Mouse (Mus musculus) stomach, postnatal 0 days (tissue): Measurements from ENCODE around the gene Gpr108.

Experiments used
- CTCF ChIP-seq: IDR thresholded peaks from 2 replicates; pipeline ENCODE4 v1.5.1; 2016; ENCODE audit warnings: antibody characterized with exemption, low read depth, mild to moderate bottlenecking, moderate library complexity
- EP300 ChIP-seq: optimal IDR thresholded peaks from 2 replicates; pipeline ENCODE3; 2016; ENCODE audit warnings: antibody characterized with exemption

DNA sequence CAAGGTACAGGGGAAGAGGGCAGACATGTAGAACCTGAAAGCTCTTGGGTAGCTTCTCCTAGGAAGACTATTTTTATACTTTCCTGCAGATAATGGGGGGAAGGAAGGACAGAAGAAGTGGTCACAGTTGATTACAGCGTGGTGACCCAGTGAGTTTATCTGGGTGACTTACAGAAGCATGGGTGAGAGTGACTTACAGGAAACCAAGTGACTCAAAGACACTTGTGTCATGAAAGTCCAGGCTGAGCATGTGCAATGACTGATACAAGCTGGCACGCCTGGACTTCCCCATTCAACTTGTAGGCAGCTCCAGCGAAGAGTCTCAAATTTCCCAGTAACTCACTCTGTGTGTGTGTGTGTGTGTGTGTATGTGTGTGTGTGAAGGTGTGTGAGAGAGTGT, 50.0 kb downstream of the Gpr108 start:
- TF ChIP-seq CTCF (no peak), EP300 (no peak)
